Mouse (Mus musculus) MN1 (cell line): Measurements from ENCODE around the gene Ppm1h.
"Not testable (repeated sequence)": the region's sequence is repeated elsewhere in the genome, so short reads cannot be mapped to it uniquely, and the experiment has no call there.

Experiments used
- DNase-seq: peaks from one replicate; pipeline ENCODE4 v3.0.0-alpha.2; 2016; ENCODE audit warnings: low spot score

Ppm1h gene

GRCm38 (mm10) chr10:122933053-122933838 lies 254.7 kb downstream of the Ppm1h start:
- DNase-seq: no peak

DNA sequence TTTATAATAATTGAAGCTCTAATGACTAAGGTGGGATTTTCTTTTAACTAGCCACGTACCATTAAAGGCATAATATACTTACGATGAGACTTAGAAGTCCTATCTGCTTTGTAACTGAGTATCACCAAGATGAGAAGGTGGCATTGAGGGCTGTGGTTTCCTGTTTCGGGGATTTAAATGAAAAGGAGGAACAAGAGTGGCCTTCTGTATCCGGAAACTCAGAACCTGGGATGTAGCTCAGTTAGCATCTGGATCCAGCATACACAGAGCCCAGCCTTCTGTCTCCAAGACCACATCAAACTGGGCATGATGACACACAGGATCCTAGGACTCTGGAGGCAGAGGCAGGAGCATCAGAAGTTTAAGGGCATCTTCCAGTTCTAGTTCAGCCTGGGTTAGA lies 256.8 kb downstream of the Ppm1h start:
- DNase-seq: not testable (repeated sequence)

- not testable (repeated sequence) for DNase-seq
These were observed 258.8 kb downstream of the Ppm1h start for GRCm38 (mm10) chr10:122937380-122937779.

DNA sequence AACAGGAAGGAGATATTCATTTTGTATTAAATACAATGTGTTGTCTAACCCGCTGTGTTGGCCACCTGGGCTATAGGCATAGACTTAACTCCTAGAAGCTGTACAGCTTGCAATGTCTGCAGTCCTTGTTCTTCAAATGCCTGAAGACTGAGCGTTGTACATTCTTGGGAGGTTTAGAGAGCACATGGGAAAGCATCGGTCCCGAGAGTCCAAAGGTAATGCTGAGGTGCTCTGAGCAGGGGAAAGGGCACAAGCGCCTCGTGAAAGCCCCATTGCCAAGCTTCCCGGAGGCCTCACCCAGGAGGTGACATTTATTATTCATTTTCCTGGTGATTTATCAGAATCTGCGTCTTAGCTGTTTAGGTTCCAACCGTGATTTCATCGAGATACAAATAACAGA lies 261.0 kb downstream of the Ppm1h start:
- no peak for DNase-seq

DNA sequence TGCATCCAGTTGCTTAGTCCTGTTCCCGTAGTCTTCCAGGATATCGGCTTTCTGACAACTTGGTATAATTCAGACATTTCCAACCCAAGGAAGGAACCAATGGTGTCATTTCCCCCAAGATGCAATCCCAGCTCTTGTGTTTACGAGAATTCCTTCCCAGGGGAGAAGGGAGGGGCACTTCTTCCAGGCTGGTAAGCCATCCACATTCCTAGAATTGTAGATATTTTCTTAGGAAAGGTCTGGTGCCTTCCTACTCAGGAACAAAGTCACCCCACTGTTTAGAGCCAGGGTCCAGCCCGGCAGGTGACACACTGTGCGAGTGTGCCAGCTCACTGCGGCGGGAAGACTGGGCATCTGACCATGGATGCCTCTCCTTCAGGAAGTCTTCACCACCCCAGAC lies 264.2 kb downstream of the Ppm1h start:
- no peak for DNase-seq

DNA sequence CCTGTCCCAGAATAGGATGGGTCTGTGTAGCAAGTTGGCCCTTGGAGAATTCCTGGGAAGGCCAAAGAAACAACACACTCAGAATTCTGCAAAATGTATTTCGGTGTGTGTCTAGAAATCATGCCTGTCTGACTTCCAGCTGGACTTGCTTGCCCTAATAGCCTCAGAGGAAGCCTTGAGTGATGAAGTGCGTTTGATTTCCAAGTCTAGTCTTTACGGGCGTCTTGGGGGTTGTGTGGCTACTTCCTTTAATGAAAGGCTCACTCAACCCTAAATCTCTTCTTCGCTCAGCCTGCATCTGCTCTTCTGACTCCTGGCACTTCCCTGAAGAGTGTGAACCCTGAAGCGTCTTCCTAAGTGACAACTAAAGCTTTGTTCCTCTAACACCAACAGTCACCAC lies 265.3 kb downstream of the Ppm1h start:
- DNase-seq: no peak

GRCm38 (mm10) chr10:122944888-122945287 lies 266.3 kb downstream of the Ppm1h start:
- DNase-seq: no peak

GRCm38 (mm10) chr10:122950966-122951365 lies 272.4 kb downstream of the Ppm1h start:
- DNase-seq: no peak

- DNase-seq: no peak
These were observed 275.0 kb downstream of the Ppm1h start for GRCm38 (mm10) chr10:122953576-122953975.

DNA sequence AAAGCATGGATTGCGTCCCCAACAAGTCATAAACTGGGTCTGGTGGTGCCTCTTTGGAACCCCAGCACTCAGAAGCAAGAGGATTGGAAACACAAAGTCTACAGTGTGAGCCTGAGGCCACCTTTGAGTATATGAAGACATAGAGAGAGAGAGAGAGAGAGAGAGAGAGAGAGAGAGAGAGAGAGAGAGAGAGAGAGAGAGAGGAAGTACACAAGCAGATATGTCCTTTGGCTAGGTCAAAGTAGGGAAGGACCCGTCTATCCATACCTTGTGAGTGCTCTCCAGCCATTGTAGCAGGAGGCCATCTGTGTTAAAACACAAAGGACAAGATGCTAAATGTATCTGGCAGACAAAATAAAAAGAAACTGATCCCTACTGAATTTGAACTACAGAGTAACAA lies 279.4 kb downstream of the Ppm1h start:
- no peak for DNase-seq

GRCm38 (mm10) chr10:122958699-122959098 lies 280.1 kb downstream of the Ppm1h start:
- DNase-seq: no peak

DNA sequence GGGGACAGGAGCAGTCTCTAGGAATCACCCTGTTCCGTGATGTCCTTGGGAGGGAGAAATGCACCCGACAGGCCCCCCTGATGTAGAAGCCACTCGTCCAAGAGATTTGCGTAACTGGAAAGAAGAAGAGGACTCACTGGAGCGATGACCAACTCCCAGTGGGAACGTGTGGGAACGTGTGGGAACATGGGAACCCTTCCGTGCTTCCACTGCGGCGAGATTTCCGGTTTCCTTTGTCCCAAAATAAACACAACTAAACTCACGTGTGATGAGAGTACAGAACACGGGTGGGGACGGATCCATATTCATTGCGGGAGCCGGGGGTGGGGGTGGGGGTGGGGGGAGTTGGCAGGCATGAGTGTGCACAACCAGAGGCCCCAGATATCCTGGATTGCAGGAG lies 281.7 kb downstream of the Ppm1h start:
- DNase-seq: no peak

DNA sequence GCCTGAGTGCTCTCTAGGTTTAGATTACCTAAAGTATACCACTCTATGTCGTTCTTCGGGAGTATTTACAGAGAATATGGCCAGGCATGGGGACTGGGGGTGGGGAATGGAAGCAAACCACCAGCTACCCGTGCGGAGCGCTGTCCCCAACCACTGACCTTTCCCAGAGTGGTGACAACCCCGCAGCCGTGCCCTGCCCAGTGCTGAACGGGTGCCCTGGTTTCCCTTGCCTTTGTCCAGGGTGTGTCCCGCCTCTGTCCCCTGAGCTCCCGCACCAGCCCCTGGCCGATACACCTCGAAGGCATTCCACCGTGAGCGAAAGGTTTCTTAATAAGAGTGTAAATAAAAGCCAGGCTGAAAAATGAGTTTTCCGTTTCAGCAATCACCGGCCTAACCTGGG lies 282.2 kb downstream of the Ppm1h start:
- DNase-seq: no peak

- no peak for DNase-seq
These were observed 282.9 kb downstream of the Ppm1h start for GRCm38 (mm10) chr10:122961494-122961893.

GRCm38 (mm10) chr10:122962651-122963050 lies 284.1 kb downstream of the Ppm1h start:
- no peak for DNase-seq

DNA sequence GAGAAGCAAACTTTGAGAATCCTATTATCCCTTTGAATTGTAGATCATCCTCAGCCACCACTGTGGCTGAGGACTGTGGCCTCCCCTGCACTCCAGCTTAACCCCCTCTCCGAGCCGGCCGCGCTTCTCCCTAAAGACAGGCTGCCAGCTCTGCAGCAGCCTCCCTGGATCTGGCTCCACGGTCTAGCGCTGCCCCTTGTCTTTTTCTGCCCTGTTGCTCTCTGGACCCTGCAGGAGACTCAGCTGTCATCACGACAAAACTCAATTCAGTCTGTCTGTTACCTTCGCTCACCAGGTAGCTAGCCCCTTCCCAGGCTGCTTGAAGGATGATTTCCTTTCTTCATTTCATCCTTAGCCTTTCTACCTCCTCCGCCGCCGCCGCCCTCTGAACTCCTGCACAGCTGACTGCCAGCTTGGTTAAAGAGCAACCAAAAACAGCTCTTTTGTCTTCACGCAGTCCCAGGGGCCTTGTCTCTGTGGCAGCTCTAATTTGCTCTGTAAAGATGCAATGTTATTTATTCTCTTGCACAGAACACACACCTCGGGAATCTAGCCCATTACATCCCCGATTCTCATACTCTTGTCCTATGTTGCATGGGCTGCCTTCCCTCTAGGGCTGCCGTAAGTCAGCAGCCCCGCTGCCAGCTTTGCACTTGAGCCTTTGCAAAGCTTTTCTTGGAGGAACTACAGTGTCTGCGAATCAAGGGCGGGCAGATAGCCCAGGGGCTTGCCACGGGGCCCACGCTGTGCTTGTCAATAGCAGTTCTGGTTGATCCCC lies 285.1 kb downstream of the Ppm1h start:
- peak; percentile 74 for DNase-seq

- DNase-seq: peak; percentile 56
These were observed 285.7 kb downstream of the Ppm1h start for GRCm38 (mm10) chr10:122964241-122964636.

DNA sequence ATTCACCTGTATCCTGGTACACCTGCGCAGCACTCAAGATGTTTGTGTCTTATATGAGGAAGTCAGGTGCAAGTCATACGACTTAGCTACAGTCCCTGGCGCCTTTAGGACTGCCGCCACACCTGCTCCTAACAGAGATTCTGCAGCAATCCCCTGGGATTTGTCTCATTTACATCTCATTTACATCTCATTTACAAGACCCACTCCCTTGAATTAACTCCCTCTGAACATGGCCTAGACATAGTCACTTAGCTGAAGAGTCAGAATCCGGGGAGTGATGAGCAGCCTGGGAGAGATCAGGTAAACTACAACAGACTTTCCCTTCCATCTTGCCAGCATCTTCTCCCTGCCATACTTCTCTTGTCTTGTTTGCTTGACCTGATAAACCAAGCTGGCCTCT lies 287.1 kb downstream of the Ppm1h start:
- not testable (repeated sequence) for DNase-seq

DNA sequence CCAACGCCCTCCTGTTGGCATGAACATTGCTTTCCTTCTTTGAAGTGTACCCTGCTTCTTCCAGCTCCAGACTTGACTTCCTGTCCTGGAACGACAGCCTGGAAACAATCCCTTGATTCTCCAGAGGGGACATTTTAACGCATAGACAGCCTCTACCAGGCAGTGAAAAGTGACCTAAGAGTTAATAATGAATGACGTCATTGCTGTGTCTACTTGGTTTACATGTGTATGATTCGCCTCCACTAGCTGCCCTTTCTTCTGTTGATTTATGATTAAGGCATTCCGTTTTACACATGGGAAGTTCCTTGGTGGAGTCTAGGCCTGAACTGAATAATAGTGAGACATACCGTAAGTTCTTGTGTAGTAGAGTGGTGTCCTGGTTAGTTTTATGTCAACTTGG lies 287.9 kb downstream of the Ppm1h start:
- no peak for DNase-seq

DNA sequence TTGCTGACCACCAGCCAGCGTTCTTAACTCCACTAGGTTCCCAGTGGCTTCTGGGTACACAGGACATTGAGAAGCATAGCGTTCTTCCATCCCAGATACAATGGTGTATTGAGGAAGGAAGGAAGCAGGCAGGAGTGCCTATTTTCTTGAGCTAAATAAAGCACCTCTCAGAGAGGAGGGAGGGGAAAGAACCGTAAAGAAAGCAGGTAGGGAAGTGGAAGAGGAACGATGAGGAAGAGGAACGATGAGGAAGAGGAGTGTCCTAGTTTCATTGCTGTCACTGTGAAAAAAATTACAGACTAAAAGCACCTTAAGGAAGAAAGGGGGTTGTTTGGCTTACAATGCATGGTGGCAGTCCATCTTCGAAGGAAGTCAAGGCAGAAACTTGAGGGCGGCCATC lies 291.6 kb downstream of the Ppm1h start:
- DNase-seq: no peak

DNA sequence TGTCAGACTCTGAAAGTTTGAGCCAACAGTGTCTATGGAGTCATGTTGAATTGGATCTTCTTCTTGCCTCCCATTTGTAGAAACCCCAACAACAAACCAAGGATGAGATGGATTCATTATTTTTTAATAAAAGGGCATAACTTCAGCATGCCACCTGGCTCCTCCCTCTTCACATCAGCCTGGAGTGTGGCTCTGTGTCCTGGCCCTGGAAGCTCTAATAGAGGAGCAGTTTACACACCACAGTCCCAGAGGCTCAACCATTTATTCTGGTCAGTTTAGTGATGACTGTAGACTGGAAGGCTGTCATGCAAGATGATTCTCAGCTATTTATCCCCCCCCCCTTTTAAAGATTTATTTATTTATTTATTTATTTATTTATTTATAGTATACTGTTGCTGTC lies 294.7 kb downstream of the Ppm1h start:
- no peak for DNase-seq

- DNase-seq: no peak
These were observed 297.5 kb downstream of the Ppm1h start for GRCm38 (mm10) chr10:122976038-122976437.

DNA sequence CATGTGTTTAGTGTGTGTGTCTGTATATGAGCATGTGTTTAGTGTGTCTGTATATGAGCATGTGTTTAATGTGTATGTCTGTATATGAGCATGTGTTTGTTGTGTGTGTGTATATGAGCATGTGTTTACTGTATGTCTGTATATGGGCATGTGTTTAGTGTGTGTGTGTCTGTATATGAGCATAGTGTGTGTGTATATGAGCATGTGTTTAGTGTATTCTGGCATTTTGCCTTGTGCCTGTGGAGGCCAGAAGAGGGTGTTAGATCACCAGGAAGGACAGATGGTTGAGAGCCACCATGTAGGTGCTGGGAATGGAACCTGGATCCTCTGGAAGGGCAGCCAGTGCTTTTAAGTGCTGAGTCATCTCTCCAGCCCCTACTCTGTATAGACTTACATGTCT lies 300.8 kb downstream of the Ppm1h start:
- no peak for DNase-seq

DNA sequence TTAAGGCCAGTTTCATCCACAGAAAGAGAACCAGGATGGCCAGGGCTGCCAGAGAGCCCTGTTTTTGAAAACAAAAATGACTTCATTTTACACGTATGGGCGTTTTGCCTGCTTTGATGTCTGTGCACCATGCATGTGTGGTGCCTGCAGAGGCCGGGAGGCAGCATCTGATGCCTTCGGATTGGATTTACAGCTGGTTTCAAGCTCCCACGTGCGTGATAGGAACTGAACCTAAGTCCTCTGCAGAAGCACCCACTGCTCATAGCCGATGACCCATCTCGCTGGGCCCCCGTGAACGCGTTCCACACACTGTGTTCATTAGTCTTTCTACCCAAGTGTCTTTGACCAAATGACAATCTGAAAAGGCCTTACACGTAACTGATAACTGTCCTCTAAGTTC lies 301.6 kb downstream of the Ppm1h start:
- no peak for DNase-seq
